Mouse (Mus musculus) liver, embryonic 12.5 days (tissue): ENCODE results near the gene Zswim3. TPM values are rescaled to one million over a fixed set of nuclear protein-coding genes. Genes with fewer than 3 reads are reported as not detected.
A peak's percentile ranks its signal among the peaks of the same experiment; 100 is the strongest.

ENCODE experiments used
- ATAC-seq: fragments of 200-750 bp; cut with Nextera tagmentation; 2 replicates; pipeline ENCODE4 v1.8.0; 2017; ENCODE audit warnings: moderate number of reproducible peaks, mild to moderate bottlenecking, moderate library complexity
- H3K27ac ChIP-seq: fragments of 300-500 bp; sonication (generic); 2 replicates; pipeline ENCODE4 v1.5.1; 2016; ENCODE audit warnings: mild to moderate bottlenecking
- H3K27me3 ChIP-seq: fragments of 300-500 bp; sonication (generic); replicated peaks from 2 replicates; pipeline ENCODE4 v1.6.1; 2016; ENCODE audit warnings: mild to moderate bottlenecking, moderate library complexity
- H3K36me3 ChIP-seq: fragments of 300-500 bp; sonication (generic); 2 replicates; pipeline ENCODE4 v1.6.1; 2016; ENCODE audit warnings: mild to moderate bottlenecking, moderate library complexity
- H3K4me1 ChIP-seq: fragments of 300-500 bp; sonication (generic); 2 replicates; pipeline ENCODE4 v1.6.1; 2016
- H3K4me2 ChIP-seq: fragments of 300-500 bp; sonication (generic); 2 replicates; pipeline ENCODE4 v1.6.1; 2016; ENCODE audit warnings: mild to moderate bottlenecking, moderate library complexity
- H3K4me3 ChIP-seq: fragments of 300-500 bp; sonication (generic); 2 replicates; pipeline ENCODE4 v1.5.1; 2016; ENCODE audit warnings: mild to moderate bottlenecking, moderate library complexity
- H3K9ac ChIP-seq: fragments of 300-500 bp; sonication (generic); 2 replicates; pipeline ENCODE4 v1.6.1; 2016; ENCODE audit warnings: mild to moderate bottlenecking, moderate library complexity
- H3K9me3 ChIP-seq: fragments of 300-500 bp; sonication (generic); replicated peaks from 2 replicates; pipeline ENCODE4 v1.6.1; 2016; ENCODE audit warnings: mild to moderate bottlenecking, moderate library complexity
- WGBS: fragments of 180-500 bp; shearing (Covaris S2); methylation state at CpG from one replicate; pipeline ENCODE4 v1.1.7; 2016; ENCODE audit not compliant: insufficient replicate concordance; 5-methylcytosine and 5-hydroxymethylcytosine counted together
- polyA plus RNA-seq: library from polyadenylated mRNA; unstranded; fragments of >200 nt; fragmentation: Nextera tagmentation; extraction: Ambion mirVana; gene quantifications from 2 replicates; pipeline ENCODE4 v1.2.1, GENCODE M21; 2016

Zswim3 gene
- polyA plus RNA-seq, 1 experiment from 2014 or later = 5.9 TPM

DNA sequence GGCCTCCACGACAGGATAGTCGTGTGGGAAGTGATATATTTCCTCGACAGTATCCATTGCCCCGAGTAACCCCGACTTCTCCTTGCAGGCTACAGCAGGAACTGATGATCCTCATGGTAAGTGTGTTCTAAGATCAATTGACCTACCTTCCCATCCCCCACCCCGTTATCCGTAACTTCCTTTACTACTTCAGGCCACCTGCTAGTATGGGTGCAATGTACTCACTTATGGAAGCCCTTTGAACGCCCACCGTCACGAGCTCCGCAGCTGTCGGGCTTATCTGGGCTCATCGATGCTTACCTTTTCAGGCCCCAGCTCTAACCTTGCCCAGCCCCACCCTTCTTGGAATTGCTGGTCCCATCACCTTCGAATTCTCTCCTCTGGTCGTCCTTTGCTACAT, 34.6 kb upstream of the Zswim3 start:
- peak overlapping the region; percentile 96 for H3K27ac ChIP-seq
- H3K36me3 ChIP-seq = peaks cover 66% of the 10 kb centered on the region
- H3K27me3 ChIP-seq = peaks cover 5% of the 10 kb centered on the region; the same call in 1 of the 2 replicates
- H3K9ac ChIP-seq = peak overlapping the region; percentile 97
- 1% methylated on average over 15 of the region's 15 CpGs for WGBS
- peak overlapping the region; percentile 98 for H3K4me3 ChIP-seq
- ATAC-seq = no peak
- H3K4me2 ChIP-seq = peak overlapping the region; percentile 85
- peaks cover 59% of the 10 kb centered on the region for H3K4me1 ChIP-seq
- H3K9me3 ChIP-seq = no peaks in the 10 kb centered on the region

DNA sequence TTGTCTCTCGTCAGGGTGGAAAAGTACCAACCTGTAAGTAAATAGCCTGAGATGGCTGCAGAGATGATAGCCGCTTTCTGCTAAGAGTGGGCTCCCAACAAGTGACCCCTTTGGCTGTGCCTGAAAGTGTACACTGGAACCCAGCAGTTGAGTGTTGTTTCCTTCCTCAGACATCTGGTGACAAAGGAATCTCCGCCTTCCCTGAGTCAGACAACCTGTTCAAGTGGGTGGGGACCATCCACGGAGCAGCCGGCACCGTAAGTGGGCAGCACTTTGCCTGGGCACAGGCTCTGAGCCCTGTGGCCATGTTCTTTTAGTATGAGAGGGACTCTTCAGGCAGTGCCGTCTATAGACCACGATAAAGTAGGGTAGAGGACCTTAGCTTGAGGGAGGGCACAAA, 33.8 kb upstream of the Zswim3 start:
- WGBS = 66% methylated on average over 8 of the region's 8 CpGs
- peaks cover 57% of the 10 kb centered on the region for H3K36me3 ChIP-seq
- no peaks in the 10 kb centered on the region for H3K9me3 ChIP-seq
- H3K4me2 ChIP-seq = peak overlapping the region; percentile 85
- H3K9ac ChIP-seq = peak overlapping the region; percentile 97
- peak overlapping the region; percentile 96 for H3K27ac ChIP-seq
- peaks cover 13% of the 10 kb centered on the region for H3K27me3 ChIP-seq
- H3K4me3 ChIP-seq = peak overlapping the region; percentile 98
- peaks cover 57% of the 10 kb centered on the region for H3K4me1 ChIP-seq
- no peak for ATAC-seq

DNA sequence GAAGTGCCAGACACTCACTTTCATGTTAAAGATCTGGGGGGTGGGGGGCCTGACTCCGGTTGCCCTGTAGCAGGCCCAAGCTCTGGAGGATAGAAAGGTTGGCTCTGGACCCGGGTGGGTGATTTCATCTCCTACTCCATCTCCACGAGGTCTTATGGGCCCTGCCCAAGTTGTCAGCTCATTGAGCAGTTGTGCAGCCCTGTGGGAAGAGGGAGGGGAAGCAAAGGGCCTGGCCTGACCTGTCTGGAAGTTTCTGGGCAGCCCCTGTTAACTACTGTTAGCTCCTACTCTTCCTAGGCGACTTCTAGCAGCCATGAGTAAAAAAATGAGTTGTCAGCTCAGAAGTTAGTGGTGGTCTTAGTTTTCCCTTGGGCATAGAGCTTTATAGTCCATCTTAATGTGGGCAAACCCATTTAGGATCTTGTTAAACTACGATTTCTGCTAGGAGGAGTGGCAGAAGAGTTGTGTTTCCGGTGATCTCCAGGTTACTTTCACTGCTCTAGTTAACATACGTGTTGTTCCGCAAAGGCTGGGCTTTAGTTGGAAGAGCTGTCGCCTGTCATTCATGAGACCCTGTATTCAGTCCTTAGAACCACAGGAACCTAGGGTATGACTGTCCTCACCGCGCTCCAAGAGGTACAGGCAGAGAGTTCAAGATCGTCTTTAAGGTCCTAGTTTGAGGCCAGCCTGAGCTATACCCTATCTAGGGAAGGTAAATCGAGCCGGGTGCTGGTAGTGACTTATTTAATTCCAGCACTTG, 31.5 kb upstream of the Zswim3 start:
- H3K4me3 ChIP-seq = peak overlapping the region; percentile 98
- peaks cover 47% of the 10 kb centered on the region for H3K4me1 ChIP-seq
- peak overlapping the region; percentile 97 for H3K9ac ChIP-seq
- peaks cover 35% of the 10 kb centered on the region for H3K36me3 ChIP-seq
- peak overlapping the region; percentile 85 for H3K4me2 ChIP-seq
- peak; percentile 6 for ATAC-seq
- H3K27ac ChIP-seq = peak overlapping the region; percentile 96
- WGBS = 57% methylated on average over 14 of the region's 14 CpGs
- H3K27me3 ChIP-seq = peaks cover 36% of the 10 kb centered on the region
- H3K9me3 ChIP-seq = no peaks in the 10 kb centered on the region

DNA sequence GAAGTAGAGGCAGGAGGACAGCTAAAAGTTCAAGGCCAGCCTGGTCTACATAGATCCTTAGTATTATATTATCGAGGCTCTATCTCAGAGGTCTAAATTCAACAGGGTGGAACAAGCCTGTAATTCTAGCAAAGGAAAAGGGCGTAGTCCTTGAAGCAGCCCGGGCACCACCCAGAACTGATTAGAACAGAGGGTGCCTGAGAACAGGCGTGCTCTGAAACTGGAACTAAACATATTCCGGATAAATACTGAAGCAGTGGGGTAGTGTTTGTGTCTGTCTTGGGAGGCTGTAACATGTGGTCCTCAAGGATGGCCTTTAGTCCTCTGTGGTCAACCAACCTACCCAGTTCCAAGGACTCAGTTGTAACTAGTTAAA, 30.9 kb upstream of the Zswim3 start:
- H3K4me1 ChIP-seq = peaks cover 45% of the 10 kb centered on the region
- H3K9me3 ChIP-seq = no peaks in the 10 kb centered on the region
- peak overlapping the region; percentile 98 for H3K4me3 ChIP-seq
- peaks cover 42% of the 10 kb centered on the region for H3K27me3 ChIP-seq
- ATAC-seq = peak; percentile 70
- H3K27ac ChIP-seq = peak overlapping the region; percentile 96
- H3K4me2 ChIP-seq = peak overlapping the region; percentile 85
- peaks cover 33% of the 10 kb centered on the region for H3K36me3 ChIP-seq
- H3K9ac ChIP-seq = peak overlapping the region; percentile 97
- 26% methylated on average over 5 of the region's 5 CpGs for WGBS

DNA sequence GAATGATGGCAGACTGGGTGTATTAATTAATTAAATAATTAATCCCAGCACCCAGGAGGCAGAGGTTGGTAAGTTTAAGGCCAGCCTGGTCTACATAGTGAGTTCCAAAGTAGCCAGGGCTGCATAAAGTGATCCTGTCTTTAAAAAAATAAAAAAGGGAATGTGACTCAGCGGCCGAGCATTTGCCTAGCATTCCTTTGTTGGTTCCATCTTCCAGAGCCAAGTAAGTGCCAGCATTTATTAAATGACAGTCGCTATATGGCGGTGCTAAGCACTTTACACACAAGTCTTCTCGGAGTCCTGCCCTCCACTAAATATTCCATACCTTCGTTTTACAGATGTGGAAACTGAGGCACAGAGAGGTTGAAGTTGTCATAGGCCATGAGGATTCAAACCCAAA, 28.8 kb upstream of the Zswim3 start:
- Histone ChIP-seq H3K9me3 (no peaks in the 10 kb centered on the region), H3K36me3 (peaks cover 26% of the 10 kb centered on the region), H3K27me3 (peaks cover 60% of the 10 kb centered on the region), H3K4me2 (no peak overlapping the region), H3K9ac (no peak overlapping the region), H3K27ac (no peak overlapping the region), H3K4me3 (no peak overlapping the region), H3K4me1 (peaks cover 39% of the 10 kb centered on the region)
- 81% methylated on average over 6 of the region's 6 CpGs for WGBS
- ATAC-seq = no peak

DNA sequence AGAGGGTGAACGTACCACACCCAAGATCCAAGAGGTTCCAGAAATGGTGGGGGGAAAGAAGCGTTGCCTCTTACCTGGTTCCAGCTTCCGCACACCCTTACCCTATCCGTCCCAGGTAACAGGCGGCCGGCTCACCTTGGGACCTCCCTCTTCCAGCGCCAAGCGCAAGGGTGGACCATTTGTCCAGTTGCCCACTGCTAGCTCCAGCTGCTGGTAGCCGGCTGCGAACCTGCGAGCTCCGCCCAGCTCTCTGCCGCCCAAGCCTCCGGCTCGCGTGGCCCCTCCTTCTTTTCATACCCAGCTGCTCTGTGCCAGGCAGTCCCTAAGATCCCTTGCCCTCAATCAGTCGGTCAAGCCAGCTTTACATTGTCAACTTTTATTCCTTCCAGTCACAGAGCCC, 28.1 kb upstream of the Zswim3 start:
- Histone ChIP-seq H3K4me1 (peaks cover 33% of the 10 kb centered on the region), H3K27ac (no peak overlapping the region), H3K4me2 (no peak overlapping the region), H3K9me3 (no peaks in the 10 kb centered on the region), H3K36me3 (peaks cover 19% of the 10 kb centered on the region), H3K9ac (no peak overlapping the region), H3K4me3 (no peak overlapping the region), H3K27me3 (peaks cover 65% of the 10 kb centered on the region)
- no peak for ATAC-seq
- WGBS = 44% methylated on average over 17 of the region's 17 CpGs

DNA sequence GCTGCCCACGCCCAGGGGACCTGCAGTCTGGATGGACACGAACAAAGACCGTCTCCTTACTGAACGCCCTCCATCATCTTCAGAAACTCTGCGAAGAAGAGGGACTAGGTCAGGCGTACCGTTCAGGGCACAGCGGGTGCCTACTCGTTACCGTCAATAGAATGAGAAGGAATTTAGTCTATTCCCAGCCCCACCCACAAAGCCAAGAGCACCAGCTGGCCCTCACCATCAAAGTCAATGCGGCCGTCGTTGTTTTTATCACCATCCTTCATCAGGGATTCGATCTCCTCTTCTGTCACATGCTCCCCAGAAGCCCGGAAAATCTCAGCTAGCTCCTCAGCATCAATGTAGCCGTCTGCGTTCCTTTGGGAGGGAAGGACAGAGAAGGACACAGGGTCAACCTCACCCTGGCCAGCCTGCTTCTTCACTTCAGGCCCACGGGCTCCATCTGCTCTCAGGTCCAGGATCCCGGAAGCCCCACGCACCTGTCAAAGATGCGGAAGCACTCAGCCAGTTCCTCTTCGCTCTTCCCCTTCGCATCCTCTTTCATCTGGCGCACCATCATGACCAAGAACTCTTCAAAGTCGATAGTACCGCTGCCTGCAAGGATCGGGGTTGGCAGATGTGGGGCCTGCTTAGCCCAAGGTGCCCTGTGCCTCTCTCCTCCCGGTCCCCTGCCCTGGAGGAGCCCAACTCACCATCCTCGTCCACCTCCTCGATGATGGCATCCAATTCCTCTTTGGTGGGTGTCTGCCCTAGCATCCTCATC, 27.5 kb upstream of the Zswim3 start:
- H3K36me3 ChIP-seq = peaks cover 13% of the 10 kb centered on the region
- H3K27me3 ChIP-seq = peaks cover 68% of the 10 kb centered on the region
- H3K9ac ChIP-seq = no peak overlapping the region
- no peak overlapping the region for H3K4me3 ChIP-seq
- H3K4me2 ChIP-seq = no peak overlapping the region
- ATAC-seq = no peak
- H3K4me1 ChIP-seq = peaks cover 26% of the 10 kb centered on the region
- 70% methylated on average over 30 of the region's 30 CpGs for WGBS
- no peaks in the 10 kb centered on the region for H3K9me3 ChIP-seq
- H3K27ac ChIP-seq = no peak overlapping the region

DNA sequence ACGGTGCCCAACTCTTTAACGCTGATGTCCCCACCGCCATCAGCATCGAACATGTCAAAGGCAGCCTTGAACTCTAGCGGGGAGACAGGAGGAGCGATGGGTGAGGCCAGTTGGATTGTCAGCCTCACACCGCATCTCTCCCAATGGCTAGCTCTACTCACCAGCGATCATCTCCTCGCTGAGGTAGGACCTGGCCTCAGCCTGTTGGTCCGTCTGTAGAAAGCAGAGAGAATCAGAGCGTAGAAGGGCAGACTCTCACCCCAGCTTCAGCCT, 26.9 kb upstream of the Zswim3 start:
- 78% methylated on average over 11 of the region's 11 CpGs for WGBS
- H3K4me3 ChIP-seq = no peak overlapping the region
- H3K27ac ChIP-seq = no peak overlapping the region
- peaks cover 8% of the 10 kb centered on the region for H3K36me3 ChIP-seq
- peaks cover 21% of the 10 kb centered on the region for H3K4me1 ChIP-seq
- H3K27me3 ChIP-seq = peaks cover 68% of the 10 kb centered on the region
- H3K9me3 ChIP-seq = no peaks in the 10 kb centered on the region
- H3K9ac ChIP-seq = no peak overlapping the region
- no peak overlapping the region for H3K4me2 ChIP-seq
- no peak for ATAC-seq

DNA sequence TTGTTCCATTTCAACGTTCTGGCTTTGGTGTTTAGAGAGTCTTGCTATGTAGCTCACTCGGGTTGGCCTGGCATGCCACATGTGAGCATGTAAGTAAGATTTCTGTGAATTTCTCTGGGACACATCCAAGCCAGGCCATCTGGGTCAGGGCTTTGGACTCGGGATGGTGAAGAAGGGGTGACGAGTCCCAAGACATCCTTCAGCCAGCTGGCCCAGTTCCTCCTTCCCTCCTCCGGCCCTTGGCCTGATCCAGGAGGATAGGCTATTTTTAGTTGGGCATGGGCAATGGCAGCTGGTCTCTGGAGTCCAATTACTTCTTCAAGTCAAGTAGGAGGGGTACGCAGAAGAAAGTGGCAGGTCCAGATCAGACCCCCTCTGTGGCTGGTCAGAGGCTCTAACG, 26.1 kb upstream of the Zswim3 start:
- Histone ChIP-seq H3K9me3 (no peaks in the 10 kb centered on the region), H3K27me3 (peaks cover 72% of the 10 kb centered on the region), H3K4me2 (no peak overlapping the region), H3K4me1 (peaks cover 13% of the 10 kb centered on the region), H3K27ac (no peak overlapping the region), H3K4me3 (no peak overlapping the region), H3K9ac (no peak overlapping the region), H3K36me3 (no peaks in the 10 kb centered on the region)
- 64% methylated on average over 7 of the region's 7 CpGs for WGBS
- no peak for ATAC-seq

DNA sequence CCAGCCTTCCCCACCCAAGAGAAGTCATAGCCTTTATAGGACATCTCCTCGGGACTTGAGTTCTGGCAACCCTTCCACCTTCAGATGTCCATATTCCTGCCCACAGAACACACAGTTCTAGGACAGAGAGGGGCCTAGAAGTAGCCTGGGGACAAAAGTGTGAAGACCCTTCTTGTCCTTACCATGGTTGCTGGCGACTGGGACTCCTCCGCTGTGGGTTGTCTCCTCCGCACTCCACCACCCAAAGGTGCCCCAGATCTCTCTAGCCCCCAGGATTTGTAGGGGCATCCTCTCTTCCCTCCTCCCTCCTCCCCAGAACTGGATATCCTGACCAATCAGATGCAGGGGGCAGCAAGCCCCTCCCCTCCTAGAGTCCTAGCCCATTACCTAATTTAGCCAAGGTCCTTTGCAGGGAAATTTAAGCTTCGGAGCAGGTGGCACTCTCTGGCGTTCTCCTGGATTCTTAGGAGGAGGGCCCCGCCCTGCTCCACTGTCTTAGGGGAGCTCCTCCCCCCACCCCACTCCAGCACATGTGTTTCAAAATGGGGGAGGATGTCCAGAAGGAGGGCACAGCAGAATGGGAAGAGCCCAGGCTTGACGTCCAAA, 25.3 kb upstream of the Zswim3 start, which contains the start of gene Tnnc2:
Gene Tnnc2 (minus strand): TSS at position 487 of the 606 bp plus-strand sequence.
- Histone ChIP-seq H3K27me3 (peaks cover 80% of the 10 kb centered on the region), H3K9me3 (no peaks in the 10 kb centered on the region), H3K4me3 (no peak within 1 kb of the TSS), H3K4me2 (no peak within 1 kb of the TSS), H3K27ac (no peak within 1 kb of the TSS), H3K4me1 (peaks cover 8% of the 10 kb centered on the region), H3K9ac (no peak within 1 kb of the TSS), H3K36me3 (no peaks in the 10 kb centered on the region)
- no peak for ATAC-seq
- 69% methylated on average over 8 of the region's 8 CpGs for WGBS

DNA sequence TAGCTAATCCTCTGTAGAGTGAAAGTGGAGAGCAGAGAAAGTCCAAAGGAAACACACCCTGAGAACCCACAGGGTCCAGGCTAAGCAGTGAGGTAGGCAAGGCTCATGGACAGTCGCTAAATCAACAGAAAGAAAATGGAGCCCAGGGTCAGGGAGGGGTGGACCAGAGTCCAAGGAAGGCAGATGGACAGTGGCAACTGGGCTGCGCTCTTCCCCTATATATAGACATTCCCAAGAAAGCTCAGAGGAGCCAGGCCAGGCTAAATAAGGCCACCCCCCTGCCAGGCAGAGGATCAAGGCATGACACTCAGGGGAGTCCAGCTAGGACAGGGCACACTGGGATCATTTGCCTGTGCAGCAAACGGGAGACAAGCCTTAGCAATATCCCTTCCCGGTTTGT, 23.0 kb upstream of the Zswim3 start:
- 58% methylated on average over 4 of the region's 4 CpGs for WGBS
- Histone ChIP-seq H3K4me1 (peaks cover 26% of the 10 kb centered on the region), H3K4me2 (no peak overlapping the region), H3K9ac (no peak overlapping the region), H3K36me3 (no peaks in the 10 kb centered on the region), H3K9me3 (no peaks in the 10 kb centered on the region), H3K4me3 (no peak overlapping the region), H3K27ac (no peak overlapping the region), H3K27me3 (peaks cover 80% of the 10 kb centered on the region)
- no peak for ATAC-seq

DNA sequence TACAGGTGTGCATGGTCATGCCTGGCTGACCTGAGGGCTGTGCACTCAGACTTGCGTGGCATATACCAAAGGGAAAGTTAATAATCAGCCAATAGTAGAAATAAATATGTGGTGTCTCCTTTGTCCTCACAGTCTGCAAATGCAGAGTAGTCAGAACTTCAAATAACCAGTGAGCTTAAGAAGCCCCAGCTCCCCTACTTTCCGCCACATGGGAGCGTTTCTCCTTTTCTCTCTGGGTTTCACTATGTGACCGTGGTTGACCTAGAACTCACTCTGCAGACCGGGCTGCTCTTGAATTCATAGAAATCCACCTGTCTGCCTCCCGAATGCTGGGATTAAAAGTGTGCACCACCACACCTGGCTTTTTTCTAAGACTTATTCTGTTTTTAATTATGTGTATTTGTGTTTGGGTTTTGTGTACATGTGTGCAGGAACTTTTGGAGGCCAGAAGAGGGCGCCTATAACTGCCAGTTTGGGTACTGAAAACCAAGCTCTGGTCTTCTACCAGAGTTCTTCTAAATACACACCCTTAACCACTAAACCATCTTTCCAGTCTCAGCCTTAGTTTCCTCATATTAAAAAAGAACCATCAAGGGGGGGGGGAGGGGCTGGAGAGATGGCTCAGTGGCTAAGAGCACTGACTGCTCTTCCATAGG, 20.8 kb upstream of the Zswim3 start:
- 67% methylated on average over 7 of the region's 7 CpGs for WGBS
- Histone ChIP-seq H3K9ac (no peak overlapping the region), H3K36me3 (0 out of 2 replicates have a peak, but pooled peaks cover 9% of the 10 kb centered on the region), H3K9me3 (no peaks in the 10 kb centered on the region), H3K27me3 (peaks cover 62% of the 10 kb centered on the region), H3K4me3 (no peak overlapping the region), H3K4me2 (0 out of 2 replicates have a peak overlapping the region, but pooled peaks have one; percentile 99), H3K4me1 (peaks cover 46% of the 10 kb centered on the region), H3K27ac (no peak overlapping the region)
- no peak for ATAC-seq
